Mouse (Mus musculus) spleen, postnatal 36 days (tissue): ENCODE results near the gene Slc22a7.

ENCODE experiments used
- DNase-seq, 2 experiments: peaks; one replicate each; pipeline ENCODE4 v3.0.0; 2022; ENCODE audit warnings: low spot score in 2 of 2, mixed read lengths in 1 of 2

The Slc22a7 gene

GRCm38 (mm10) chr17:46436672-46437366 lies 1.4 kb downstream of the Slc22a7 start:
- no peak for DNase-seq

- DNase-seq = no peak
These were observed 4.6 kb downstream of the Slc22a7 start for GRCm38 (mm10) chr17:46433627-46434026.

GRCm38 (mm10) chr17:46428761-46429414 lies 9.4 kb downstream of the Slc22a7 start, which contains the start of gene Crip3:
Crip3 (plus strand) TSS chr17:46428926.
- DNase-seq = no peak

GRCm38 (mm10) chr17:46426496-46426895 lies 11.8 kb downstream of the Slc22a7 start:
- DNase-seq = no peak

- DNase-seq = no peak
These were observed 18.5 kb downstream of the Slc22a7 start for GRCm38 (mm10) chr17:46419717-46420116.

- DNase-seq = no peak
These were observed 19.6 kb downstream of the Slc22a7 start for GRCm38 (mm10) chr17:46418628-46419027.

- no peak for DNase-seq
These were observed 29.8 kb downstream of the Slc22a7 start for GRCm38 (mm10) chr17:46408478-46408877.

- DNase-seq = no peak
These were observed 43.6 kb downstream of the Slc22a7 start for GRCm38 (mm10) chr17:46394631-46395030.

- DNase-seq = peak; percentile 39 to 43
These were observed 45.2 kb downstream of the Slc22a7 start for GRCm38 (mm10) chr17:46393012-46393411.

- peak; percentile 83 to 86 for DNase-seq
These were observed 50.1 kb downstream of the Slc22a7 start for GRCm38 (mm10) chr17:46388200-46388599.

- DNase-seq = peak; percentile 9 to 17
These were observed 54.0 kb downstream of the Slc22a7 start for GRCm38 (mm10) chr17:46384061-46384801.

GRCm38 (mm10) chr17:46383294-46384060 lies 54.8 kb downstream of the Slc22a7 start, which contains the start of gene Zfp318:
Zfp318 (plus strand) TSS chr17:46383731.
- DNase-seq = peak; percentile 97
